Mouse (Mus musculus) ZHBTc4 (cell line): ENCODE data around the gene Gbp3.

Experiments
- DNase-seq: peaks from one replicate; pipeline ENCODE4 v3.0.0-alpha.2; 2011; ENCODE audit warnings: low read depth, low spot score

Gene Gbp3

DNA sequence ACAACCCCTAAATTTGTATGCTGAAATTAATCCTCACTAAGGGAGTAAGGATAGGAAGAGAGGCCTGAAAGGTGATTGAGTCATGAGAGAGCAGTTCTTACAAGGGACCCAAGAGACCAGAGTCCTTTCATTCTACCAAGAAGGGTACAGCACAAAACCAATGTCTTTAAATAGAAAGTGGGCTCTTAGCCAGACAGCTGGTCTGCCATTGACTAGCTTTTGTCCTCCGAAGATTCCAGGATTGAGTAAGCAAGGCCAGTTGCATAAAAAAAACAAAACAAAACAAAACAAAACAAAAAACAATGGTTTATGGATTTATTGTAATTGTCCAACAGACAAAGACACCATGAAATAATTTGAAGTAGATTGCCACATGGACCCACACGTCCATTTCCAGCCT, 29.1 kb downstream of the Gbp3 start:
- no peak for DNase-seq

DNA sequence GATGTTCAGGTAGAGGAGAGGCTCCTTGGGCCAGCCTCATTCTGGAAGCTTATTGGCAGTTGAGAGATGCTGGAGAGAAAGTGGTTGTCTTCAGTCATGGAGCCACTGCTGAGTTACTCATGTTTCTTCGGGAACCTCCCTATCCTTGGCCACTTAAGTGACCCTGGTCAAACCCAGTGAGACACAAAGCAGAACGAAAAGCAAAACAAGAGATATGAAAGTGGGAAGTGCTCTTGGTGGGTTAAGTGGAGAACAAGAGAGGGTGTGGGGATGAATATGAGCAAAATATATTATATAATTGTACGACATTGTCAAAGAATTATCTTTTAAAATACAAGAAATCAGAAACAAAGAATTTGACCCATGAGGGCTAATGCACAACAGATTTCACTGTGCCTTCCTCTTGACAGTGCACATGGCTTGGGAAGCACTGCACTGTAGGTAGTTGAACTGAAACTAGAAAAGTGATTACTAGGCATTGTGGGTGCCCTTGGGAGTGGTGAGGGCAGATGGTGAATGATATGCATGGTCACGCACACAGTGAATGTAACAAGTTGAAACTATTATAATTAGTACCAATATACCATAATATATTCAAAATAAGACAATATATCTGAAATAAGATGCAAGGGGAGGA, 30.7 kb downstream of the Gbp3 start:
- no peak for DNase-seq

DNA sequence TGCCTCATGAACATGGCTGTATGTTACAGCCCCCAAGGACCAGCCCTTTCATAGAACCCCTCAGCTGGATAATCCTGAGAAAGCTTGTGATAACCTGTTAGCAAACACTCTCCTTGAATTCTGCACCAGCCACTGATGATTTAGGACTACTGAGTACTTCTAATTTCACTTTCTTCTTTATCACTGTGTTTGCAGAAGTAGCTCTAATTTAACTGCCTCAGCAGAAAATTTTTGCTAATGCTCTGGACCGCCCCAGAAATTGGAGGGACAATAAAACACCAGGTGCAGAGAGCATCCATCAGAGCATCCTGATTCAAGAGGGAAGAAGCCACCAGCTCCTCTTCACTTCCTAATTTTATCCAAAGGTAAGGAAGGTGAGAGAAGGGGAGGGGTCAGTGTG, 34.7 kb downstream of the Gbp3 start, which contains the start of gene Gbp2b:
Gene Gbp2b (plus strand): TSS at position 301 of the 400 bp plus-strand sequence.
- no peak for DNase-seq

GRCm38 (mm10) chr3:142597923-142598322, 38.1 kb downstream of the Gbp3 start:
- DNase-seq: no peak

DNA sequence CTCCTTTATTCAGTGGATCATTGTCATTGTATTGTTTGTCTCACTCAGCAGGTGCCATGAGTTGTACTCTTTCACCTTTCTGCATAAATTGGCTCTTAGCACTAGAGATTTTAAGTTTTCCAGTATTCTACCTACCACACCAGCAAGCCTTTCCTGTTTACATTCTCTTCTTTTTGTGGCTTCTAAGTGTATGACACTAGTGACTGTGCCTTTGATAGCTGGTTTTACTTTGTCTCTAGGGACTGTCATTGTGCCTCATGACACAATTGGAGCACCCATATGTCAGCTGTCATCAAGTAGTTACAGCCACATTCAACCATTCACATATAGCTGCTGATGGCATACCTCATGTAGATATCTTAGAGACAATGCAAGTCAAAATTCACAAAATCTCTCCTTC, 41.8 kb downstream of the Gbp3 start:
- no peak for DNase-seq

- DNase-seq: no peak
Observed at GRCm38 (mm10) chr3:142618658-142619057, 58.8 kb downstream of the Gbp3 start.

DNA sequence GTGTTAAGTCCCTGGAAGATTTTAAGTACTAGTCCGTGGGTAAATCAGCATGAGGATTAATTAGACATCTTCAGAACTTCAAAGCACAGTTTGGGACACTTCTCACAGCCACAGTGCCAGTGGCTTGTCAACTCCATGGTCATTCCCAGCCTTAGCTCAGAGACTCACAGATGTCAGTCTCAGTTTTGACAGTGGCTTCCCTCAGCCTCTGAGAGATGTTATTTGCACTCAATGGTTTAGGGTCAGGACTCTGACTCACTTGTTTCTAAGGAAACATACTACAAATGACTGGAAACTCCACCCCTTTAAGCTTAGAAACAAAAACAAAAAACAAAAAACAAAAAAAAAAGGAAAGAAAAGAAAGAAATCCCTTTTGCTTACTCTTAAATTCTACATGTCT, 59.8 kb downstream of the Gbp3 start:
- DNase-seq: no peak

- peak; percentile 17 for DNase-seq
Observed at GRCm38 (mm10) chr3:142620111-142620955, 60.5 kb downstream of the Gbp3 start, which contains the start of gene Gbp2. Gene Gbp2 (plus strand): TSS chr3:142620602.

- DNase-seq: peak; percentile 42
Observed at GRCm38 (mm10) chr3:142620956-142621562, 61.2 kb downstream of the Gbp3 start.
